Mouse (Mus musculus) heart, embryonic 16.5 days (tissue): Measurements from ENCODE around the gene 1110032A03Rik. TPM values are rescaled to one million over a fixed set of nuclear protein-coding genes. Genes with fewer than 3 reads are reported as not detected.

ENCODE experiments used
- ATAC-seq: fragments of 200-750 bp; cut with Nextera tagmentation; replicated peaks from 2 replicates; pipeline ENCODE4 v1.8.0; 2017; ENCODE audit warnings: moderate number of reproducible peaks; ENCODE audit not compliant: insufficient read depth, low FRiP score; ENCODE audit errors: extremely low read depth
- H3K27ac ChIP-seq: fragments of 300-500 bp; sonication (generic); 2 replicates; pipeline ENCODE4 v1.5.1; 2014; ENCODE audit warnings: mild to moderate bottlenecking, low read length, control low read depth, moderate library complexity
- H3K27me3 ChIP-seq: fragments of 300-500 bp; sonication (generic); 2 replicates; pipeline ENCODE4 v1.6.1; 2014; ENCODE audit warnings: low read length, mixed read lengths; ENCODE audit not compliant: control insufficient read depth, insufficient read depth
- H3K36me3 ChIP-seq: fragments of 300-500 bp; sonication (generic); 2 replicates; pipeline ENCODE4 v1.6.1; 2014; ENCODE audit not compliant: control insufficient read depth, insufficient read depth
- H3K4me1 ChIP-seq: fragments of 300-500 bp; sonication (generic); 2 replicates; pipeline ENCODE4 v1.6.1; 2014; ENCODE audit warnings: low read length, mixed read lengths; ENCODE audit not compliant: control insufficient read depth, insufficient read depth
- H3K4me2 ChIP-seq: fragments of 300-500 bp; sonication (generic); 2 replicates; pipeline ENCODE4 v1.6.1; 2014; ENCODE audit warnings: low read depth, mild to moderate bottlenecking, control low read depth, low read length
- H3K4me3 ChIP-seq: fragments of 300-500 bp; sonication (generic); 2 replicates; pipeline ENCODE4 v1.5.1; 2014; ENCODE audit warnings: mild to moderate bottlenecking, control low read depth, low read length
- H3K9ac ChIP-seq: fragments of 300-500 bp; sonication (generic); 2 replicates; pipeline ENCODE4 v1.6.1; 2014; ENCODE audit warnings: low read length, control low read depth
- H3K9me3 ChIP-seq: fragments of 300-500 bp; sonication (generic); replicated peaks from 2 replicates; pipeline ENCODE4 v1.6.1; 2016; ENCODE audit warnings: low read length; ENCODE audit not compliant: control insufficient read depth
- WGBS: fragments of 180-500 bp; shearing (Covaris S2); extraction: QIAGEN DNeasy Blood & Tissue Kit; methylation state at CpG from one replicate; pipeline ENCODE4 v1.1.7; 2014; 5-methylcytosine and 5-hydroxymethylcytosine counted together
- polyA plus RNA-seq: library from polyadenylated mRNA; unstranded; fragments of >200 nt; fragmentation: Nextera tagmentation; extraction: Ambion mirVana; gene quantifications from 2 replicates; pipeline ENCODE4 v1.2.1, GENCODE M21; 2015

Gene 1110032A03Rik
- polyA plus RNA-seq, 1 experiment from 2014 or later, result 30.0 TPM

DNA sequence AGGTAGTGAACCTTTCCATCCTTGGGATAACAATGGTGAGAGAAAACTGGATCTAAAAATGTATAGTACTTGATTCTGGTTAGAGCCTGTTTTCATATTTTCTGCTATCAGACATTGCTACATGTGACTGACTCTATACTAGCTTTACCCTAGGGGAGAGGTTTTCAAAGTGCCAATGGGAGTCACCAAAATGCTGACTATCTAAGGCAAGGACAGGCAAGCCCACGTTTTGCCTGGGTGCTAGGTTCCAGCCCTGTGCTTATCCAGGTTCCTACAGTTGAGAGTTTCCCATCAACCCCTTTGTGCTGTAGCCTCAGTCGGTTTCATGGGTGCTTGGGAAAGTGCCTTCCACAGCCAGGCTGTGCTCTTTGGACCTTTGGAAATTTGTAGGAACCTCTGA is 36.4 kb upstream of the 1110032A03Rik start:
- no peaks in the 10 kb centered on the region for H3K4me1 ChIP-seq
- peaks cover 38% of the 10 kb centered on the region for H3K36me3 ChIP-seq
- no peak overlapping the region for H3K27ac ChIP-seq
- ATAC-seq, result no peak
- H3K27me3 ChIP-seq, result no peaks in the 10 kb centered on the region
- H3K9ac ChIP-seq, result no peak overlapping the region
- no peaks in the 10 kb centered on the region for H3K9me3 ChIP-seq
- no peak overlapping the region for H3K4me2 ChIP-seq
- WGBS, result 74% methylated on average over 2 of the region's 2 CpGs
- H3K4me3 ChIP-seq, result no peak overlapping the region

DNA sequence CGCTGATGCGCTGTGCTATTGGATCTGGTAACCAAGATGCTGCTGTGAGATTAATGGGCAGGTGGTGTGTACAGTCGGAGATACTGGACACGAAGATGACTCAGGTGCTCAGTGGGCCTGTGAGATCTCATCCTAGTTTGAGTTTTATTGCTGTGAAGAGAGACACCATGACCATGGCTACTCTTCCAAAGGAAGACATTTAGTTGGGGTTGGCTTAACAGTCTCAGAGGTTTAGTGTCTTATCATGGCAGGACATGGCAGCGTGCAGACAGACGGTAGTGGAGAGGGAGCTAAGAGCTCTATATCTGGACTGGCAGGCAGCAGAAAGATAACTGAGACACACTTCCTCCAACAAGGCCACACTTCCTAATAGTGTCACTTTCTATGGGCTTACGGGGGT is 35.9 kb upstream of the 1110032A03Rik start:
- 72% methylated on average over 7 of the region's 7 CpGs for WGBS
- Histone ChIP-seq H3K4me1 (no peaks in the 10 kb centered on the region), H3K36me3 (peaks cover 37% of the 10 kb centered on the region), H3K27ac (no peak overlapping the region), H3K9me3 (no peaks in the 10 kb centered on the region), H3K4me3 (no peak overlapping the region), H3K27me3 (no peaks in the 10 kb centered on the region), H3K9ac (no peak overlapping the region), H3K4me2 (no peak overlapping the region)
- no peak for ATAC-seq

GRCm38 (mm10) chr9:50809146-50809545 is 33.8 kb upstream of the 1110032A03Rik start:
- 90% methylated on average over 13 of the region's 13 CpGs for WGBS
- Histone ChIP-seq H3K4me3 (no peak overlapping the region), H3K36me3 (peaks cover 36% of the 10 kb centered on the region), H3K4me2 (no peak overlapping the region), H3K9ac (no peak overlapping the region), H3K27me3 (no peaks in the 10 kb centered on the region), H3K4me1 (no peaks in the 10 kb centered on the region), H3K27ac (no peak overlapping the region), H3K9me3 (no peaks in the 10 kb centered on the region)
- no peak for ATAC-seq

DNA sequence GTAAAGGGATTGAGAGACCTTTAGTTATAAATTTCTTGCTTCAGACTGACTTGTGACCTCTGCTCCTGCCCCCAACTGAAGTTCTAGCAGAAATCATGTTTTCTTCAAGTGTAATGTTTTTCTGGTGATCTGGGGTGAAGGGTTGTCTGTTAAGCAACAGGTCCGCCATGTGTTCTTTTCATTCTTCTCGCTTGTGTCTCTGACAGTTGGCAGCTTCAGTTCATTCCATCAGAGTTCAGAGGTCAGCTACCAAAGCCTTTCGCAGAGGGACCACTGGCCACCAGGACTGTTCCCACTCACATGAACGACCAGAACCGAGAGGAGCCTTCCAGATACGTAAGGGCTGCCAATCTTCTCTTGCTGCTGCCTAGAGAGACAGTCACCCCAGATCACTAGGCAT is 33.2 kb upstream of the 1110032A03Rik start:
- Histone ChIP-seq H3K27me3 (no peaks in the 10 kb centered on the region), H3K4me3 (no peak overlapping the region), H3K27ac (no peak overlapping the region), H3K4me2 (no peak overlapping the region), H3K4me1 (no peaks in the 10 kb centered on the region), H3K36me3 (peaks cover 33% of the 10 kb centered on the region), H3K9me3 (no peaks in the 10 kb centered on the region), H3K9ac (no peak overlapping the region)
- WGBS, result 84% methylated on average over 6 of the region's 6 CpGs
- no peak for ATAC-seq

DNA sequence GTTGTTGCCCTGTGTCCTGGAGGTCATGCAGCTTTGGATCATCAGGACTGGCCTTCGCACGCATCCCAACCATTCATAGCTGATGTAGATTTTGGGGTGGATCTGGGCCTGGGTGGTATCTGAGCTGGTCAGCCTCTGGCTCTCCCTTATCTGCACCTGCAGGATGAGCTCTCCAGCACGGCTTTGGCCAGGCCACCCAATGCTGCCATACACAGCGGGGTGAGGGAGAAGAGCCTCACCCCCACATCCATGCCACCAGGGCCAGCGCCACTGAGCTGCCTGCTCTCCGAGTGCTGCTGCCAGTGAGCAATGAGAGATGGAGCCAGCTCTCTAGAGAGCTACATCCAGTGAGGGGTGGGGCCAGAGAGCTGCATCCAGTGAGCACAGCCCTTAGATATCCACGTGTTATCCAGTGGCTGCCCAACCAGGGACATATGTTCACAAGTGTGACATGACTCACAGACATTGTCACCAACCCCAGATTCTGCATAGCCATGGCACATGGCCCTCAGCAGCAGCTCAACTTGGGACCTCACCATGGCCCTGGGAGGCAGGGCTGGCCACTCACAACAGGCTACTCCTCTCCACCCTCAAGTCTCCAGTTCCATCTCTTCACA is 27.8 kb upstream of the 1110032A03Rik start:
- Histone ChIP-seq H3K4me1 (no peaks in the 10 kb centered on the region), H3K27me3 (no peaks in the 10 kb centered on the region), H3K4me2 (no peak overlapping the region), H3K4me3 (no peak overlapping the region), H3K9ac (no peak overlapping the region), H3K9me3 (no peaks in the 10 kb centered on the region), H3K27ac (no peak overlapping the region), H3K36me3 (peaks cover 28% of the 10 kb centered on the region)
- ATAC-seq, result no peak
- WGBS, result 78% methylated on average over 7 of the region's 7 CpGs

- 0 out of 2 replicates have a peak, but pooled peaks have one; percentile 45 for ATAC-seq
- peaks cover 19% of the 10 kb centered on the region for H3K36me3 ChIP-seq
- 57% methylated on average over 2 of the region's 2 CpGs for WGBS
Observed at GRCm38 (mm10) chr9:50800985-50801384, 25.7 kb upstream of the 1110032A03Rik start.

GRCm38 (mm10) chr9:50798368-50798767 is 23.0 kb upstream of the 1110032A03Rik start:
- WGBS, result 81% methylated on average over 5 of the region's 5 CpGs

More at GRCm38 (mm10) chr9:50800985-50801384, 25.7 kb upstream of the 1110032A03Rik start:
- no peaks in the 10 kb centered on the region for H3K9me3 ChIP-seq
- no peak overlapping the region for H3K4me2 ChIP-seq
- no peak overlapping the region for H3K27ac ChIP-seq
- H3K27me3 ChIP-seq, result no peaks in the 10 kb centered on the region
- no peak overlapping the region for H3K4me3 ChIP-seq
- H3K9ac ChIP-seq, result no peak overlapping the region
- no peaks in the 10 kb centered on the region for H3K4me1 ChIP-seq

DNA sequence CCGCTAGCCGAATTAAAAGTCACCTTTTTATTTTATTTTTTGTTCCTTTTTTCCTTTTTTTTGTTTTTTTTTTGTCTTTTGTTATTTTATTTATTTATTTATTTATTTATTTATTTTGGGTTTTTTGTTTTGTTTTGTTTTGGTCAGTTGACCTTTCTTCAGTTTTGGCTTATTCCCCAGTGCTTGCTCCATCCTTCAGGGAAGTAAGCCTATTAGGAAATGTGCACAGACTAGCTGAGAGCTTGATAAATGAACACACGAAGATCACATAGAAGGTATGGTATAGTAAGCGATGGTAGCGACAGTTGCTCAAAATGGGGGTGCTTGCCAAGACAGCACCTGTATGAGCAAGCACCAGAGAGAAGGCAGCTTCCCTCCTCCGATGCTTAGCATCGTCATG is 22.3 kb upstream of the 1110032A03Rik start:
- H3K27ac ChIP-seq, result no peak overlapping the region
- no peak overlapping the region for H3K9ac ChIP-seq
- H3K27me3 ChIP-seq, result no peaks in the 10 kb centered on the region
- no peaks in the 10 kb centered on the region for H3K9me3 ChIP-seq
- H3K4me1 ChIP-seq, result no peaks in the 10 kb centered on the region
- H3K4me2 ChIP-seq, result no peak overlapping the region
- H3K36me3 ChIP-seq, result peaks cover 17% of the 10 kb centered on the region
- WGBS, result 94% methylated on average over 7 of the region's 7 CpGs
- no peak for ATAC-seq
- no peak overlapping the region for H3K4me3 ChIP-seq

More at GRCm38 (mm10) chr9:50798368-50798767, 23.0 kb upstream of the 1110032A03Rik start:
- Histone ChIP-seq H3K9me3 (no peaks in the 10 kb centered on the region), H3K4me1 (no peaks in the 10 kb centered on the region), H3K36me3 (peaks cover 19% of the 10 kb centered on the region), H3K4me3 (no peak overlapping the region), H3K9ac (no peak overlapping the region), H3K4me2 (no peak overlapping the region), H3K27me3 (no peaks in the 10 kb centered on the region), H3K27ac (no peak overlapping the region)
- no peak for ATAC-seq

- no peak for ATAC-seq
- no peak overlapping the region for H3K4me2 ChIP-seq
- no peak overlapping the region for H3K9ac ChIP-seq
- no peak overlapping the region for H3K27ac ChIP-seq
- H3K9me3 ChIP-seq, result no peaks in the 10 kb centered on the region
- H3K27me3 ChIP-seq, result no peaks in the 10 kb centered on the region
- no peak overlapping the region for H3K4me3 ChIP-seq
- WGBS, result 90% methylated on average over 8 of the region's 8 CpGs
- peaks cover 21% of the 10 kb centered on the region for H3K36me3 ChIP-seq
- no peaks in the 10 kb centered on the region for H3K4me1 ChIP-seq
Observed at GRCm38 (mm10) chr9:50796776-50797175, 21.5 kb upstream of the 1110032A03Rik start.
